Mouse (Mus musculus) CH12.LX (cell line): ENCODE data around the gene Nat8f6. TPM values are rescaled to one million over a fixed set of nuclear protein-coding genes. Genes with fewer than 3 reads are reported as not detected.
"Not testable (repeated sequence)": the region's sequence is repeated elsewhere in the genome, so short reads cannot be mapped to it uniquely, and the experiment has no call there.

ENCODE experiments used
- DNase-seq: peaks from one replicate; pipeline ENCODE4 v3.0.0-alpha.2; 2013; ENCODE audit errors: extremely low read depth
- H3K27ac ChIP-seq: 2 replicates; pipeline ENCODE4 v1.5.1; 2012; ENCODE audit warnings: low read depth, mild to moderate bottlenecking, control low read depth, moderate library complexity; ENCODE audit not compliant: insufficient read depth
- H3K27me3 ChIP-seq: replicated peaks from 2 replicates; pipeline ENCODE3; 2012; ENCODE audit warnings: inconsistent platforms
- H3K36me3 ChIP-seq, 2 experiments: replicated peaks in 1 of 2; 2 replicates each; pipeline versions ENCODE3 to v1.6.1; 2012; ENCODE audit warnings: inconsistent platforms in 1 of 2, low read length in 1 of 2, mild to moderate bottlenecking in 1 of 2, mixed read lengths in 1 of 2, moderate library complexity in 1 of 2; ENCODE audit not compliant: control insufficient read depth in 1 of 2, insufficient read depth in 1 of 2
- H3K4me1 ChIP-seq, 2 experiments: 2 replicates each; pipeline ENCODE4 v1.6.1; 2012; ENCODE audit warnings: inconsistent platforms in 1 of 2, moderate library complexity in 1 of 2; ENCODE audit not compliant: insufficient read depth in 2 of 2, control insufficient read depth in 1 of 2
- H3K4me2 ChIP-seq: 2 replicates; pipeline ENCODE4 v1.6.1; 2012; ENCODE audit warnings: low read depth, mild to moderate bottlenecking, control low read depth; ENCODE audit not compliant: poor library complexity, insufficient read depth, severe bottlenecking
- H3K4me3 ChIP-seq, 3 experiments: fragments of 150-350 bp in 1 of 3; sonication (generic) in 1 of 3; replicated peaks in 1 of 3; 2 replicates each; pipeline versions ENCODE3 to v1.5.1; 2011 to 2012; ENCODE audit warnings: low read depth in 2 of 3, low read length in 2 of 3, mild to moderate bottlenecking in 2 of 3, moderate library complexity in 2 of 3, control low read depth in 1 of 3, improper control_type of control experiment in 1 of 3, inconsistent platforms in 1 of 3, mixed read lengths in 1 of 3; ENCODE audit not compliant: poor library complexity in 1 of 3
- H3K79me2 ChIP-seq: replicated peaks from 2 replicates; pipeline ENCODE4 v1.6.1; 2012; ENCODE audit warnings: mild to moderate bottlenecking, moderate library complexity; ENCODE audit not compliant: control insufficient read depth, poor library complexity, insufficient read depth, severe bottlenecking; ENCODE audit errors: extremely low read depth
- H3K9ac ChIP-seq: 2 replicates; pipeline ENCODE4 v1.6.1; 2012; ENCODE audit warnings: low read depth, mild to moderate bottlenecking, control low read depth, moderate library complexity; ENCODE audit not compliant: insufficient read depth
- H3K9me3 ChIP-seq: replicated peaks from 2 replicates; pipeline ENCODE3; 2012; ENCODE audit warnings: low read length, inconsistent platforms, mixed read lengths
- BHLHE40 ChIP-seq: IDR thresholded peaks from 2 replicates; pipeline ENCODE4 v1.6.1; 2011; ENCODE audit warnings: mild to moderate bottlenecking, low read depth, low read length, improper control_type of control experiment
- CHD1 ChIP-seq: IDR thresholded peaks from 2 replicates; pipeline ENCODE4 v1.6.1; 2012; ENCODE audit warnings: low read depth, low read length, improper control_type of control experiment, inconsistent platforms
- CHD2 ChIP-seq: IDR thresholded peaks from 2 replicates; pipeline ENCODE4 v1.6.1; 2011; ENCODE audit warnings: low read length, improper control_type of control experiment
- E2F4 ChIP-seq: IDR thresholded peaks from 2 replicates; pipeline ENCODE4 v1.6.1; 2011; ENCODE audit warnings: low read depth, low read length, improper control_type of control experiment; ENCODE audit not compliant: insufficient replicate concordance
- ETS1 ChIP-seq: conservative IDR thresholded peaks from 2 replicates; pipeline ENCODE4 v1.6.1; 2012; ENCODE audit warnings: low read depth, mild to moderate bottlenecking, inconsistent platforms, low read length, improper control_type of control experiment, moderate library complexity
- HCFC1 ChIP-seq: IDR thresholded peaks from 2 replicates; pipeline ENCODE4 v1.6.1; 2012; ENCODE audit warnings: low read depth, mild to moderate bottlenecking, inconsistent platforms, low read length, improper control_type of control experiment
- IRF4 ChIP-seq: IDR thresholded peaks from 2 replicates; pipeline ENCODE4 v1.6.1; 2014; ENCODE audit warnings: low read depth, mild to moderate bottlenecking, inconsistent platforms, low read length, improper control_type of control experiment
- JUN ChIP-seq: IDR thresholded peaks from 2 replicates; pipeline ENCODE4 v1.6.1; 2011; ENCODE audit warnings: low read depth, mild to moderate bottlenecking, low read length, improper control_type of control experiment, moderate library complexity; ENCODE audit not compliant: insufficient read depth
- JUND ChIP-seq: conservative IDR thresholded peaks from 2 replicates; pipeline ENCODE4 v1.6.1; 2011; ENCODE audit warnings: low read depth, low read length, improper control_type of control experiment
- MAFK ChIP-seq: IDR thresholded peaks from 2 replicates; pipeline ENCODE4 v1.6.1; 2011; ENCODE audit warnings: low read length, improper control_type of control experiment; ENCODE audit not compliant: insufficient replicate concordance
- MAZ ChIP-seq: IDR thresholded peaks from 2 replicates; pipeline ENCODE4 v1.6.1; 2012; ENCODE audit warnings: low read depth, mild to moderate bottlenecking, inconsistent platforms, low read length, improper control_type of control experiment, moderate library complexity
- NRF1 ChIP-seq: IDR thresholded peaks from 2 replicates; pipeline ENCODE4 v1.6.1; 2014; ENCODE audit warnings: low read depth, mild to moderate bottlenecking, inconsistent platforms, low read length, improper control_type of control experiment, moderate library complexity
- PAX5 ChIP-seq: IDR thresholded peaks from 2 replicates; pipeline ENCODE4 v1.6.1; 2012; ENCODE audit warnings: low read length, inconsistent platforms, mixed read lengths
- POLR2A ChIP-seq: IDR thresholded peaks from 2 replicates; pipeline ENCODE4 v1.6.1; 2011; ENCODE audit warnings: low read depth, mild to moderate bottlenecking, improper control_type of control experiment, low read length
- RAD21 ChIP-seq: IDR thresholded peaks from 2 replicates; pipeline ENCODE4 v1.6.1; 2011; ENCODE audit warnings: low read depth, mild to moderate bottlenecking, low read length, improper control_type of control experiment, moderate library complexity
- SIN3A ChIP-seq: IDR thresholded peaks from 2 replicates; pipeline ENCODE4 v1.6.1; 2012; ENCODE audit warnings: low read length, improper control_type of control experiment, inconsistent platforms
- UBTF ChIP-seq: IDR thresholded peaks from 2 replicates; pipeline ENCODE4 v1.6.1; 2012; ENCODE audit warnings: low read depth, mild to moderate bottlenecking, inconsistent platforms, low read length, improper control_type of control experiment, moderate library complexity
- USF1 ChIP-seq: IDR thresholded peaks from 2 replicates; pipeline ENCODE4 v1.6.1; 2014; ENCODE audit warnings: low read depth, mild to moderate bottlenecking, inconsistent platforms, low read length, improper control_type of control experiment
- USF2 ChIP-seq: conservative IDR thresholded peaks from 2 replicates; pipeline ENCODE4 v1.6.1; 2011; ENCODE audit warnings: low read depth, low read length, improper control_type of control experiment
- ZC3H11A ChIP-seq: IDR thresholded peaks from 2 replicates; pipeline ENCODE4 v1.6.1; 2012; ENCODE audit warnings: low read depth, mild to moderate bottlenecking, inconsistent platforms, low read length, improper control_type of control experiment
- ZKSCAN1 ChIP-seq: IDR thresholded peaks from 2 replicates; pipeline ENCODE4 v1.6.1; 2012; ENCODE audit warnings: low read depth, inconsistent platforms, low read length, improper control_type of control experiment, borderline replicate concordance
- ZNF384 ChIP-seq: IDR thresholded peaks from 2 replicates; pipeline ENCODE4 v1.6.1; 2012; ENCODE audit warnings: low read depth, low read length, improper control_type of control experiment, inconsistent platforms
- dilution Hi-C: fragments of 300-500 bp; cut with MboI; formaldehyde crosslinking; loops from 2 replicates; pipeline ENCODE4 v1.14.3; 2020; ENCODE audit warnings: low sequenced_read_pairs; ENCODE audit not compliant: extremely low pct_unique_long_range_greater_than_20kb, extremely low pct_ligation_motif_present
- in situ Hi-C: fragments of 300-500 bp; cut with MboI; formaldehyde crosslinking; loops from 3 replicates; pipeline ENCODE4 v1.14.3; 2019; ENCODE audit warnings: low sequenced_read_pairs, low pct_ligation_motif_present, low pct_unique_long_range_greater_than_20kb, mixed read lengths
- polyA plus RNA-seq: library from polyadenylated mRNA; unstranded; fragments of >175 nt; gene quantifications from 2 replicates; pipeline ENCODE4 v1.2.1, GENCODE M21; 2012; ENCODE audit warnings: low read depth; ENCODE audit not compliant: insufficient read length
- total RNA-seq, 2 experiments: library from RNA; depleted of rRNA; stranded (reverse); fragments of 300-350 nt in 1 of 2; fragments of >200 nt in 1 of 2; gene quantifications; 2 replicates each; pipeline ENCODE4 v1.2.3; 2012 to 2014

Nat8f6 gene
- total and polyA plus RNA-seq, 3 experiments = not detected

- no peak overlapping the region for H3K4me2 ChIP-seq
- H3K9me3 ChIP-seq = no peaks in the 10 kb centered on the region
- DNase-seq = no peak
- H3K27ac ChIP-seq = no peak overlapping the region
- no peaks in the 10 kb centered on the region for H3K36me3 ChIP-seq
- dilution Hi-C loops = no loop called here
- H3K27me3 ChIP-seq = peaks cover 56% of the 10 kb centered on the region
- TF ChIP-seq MAZ = no peak
- TF ChIP-seq JUND = no peak
- TF ChIP-seq HCFC1 = no peak
- H3K4me1 ChIP-seq = no peaks in the 10 kb centered on the region
- no peaks in the 10 kb centered on the region for H3K79me2 ChIP-seq
- H3K9ac ChIP-seq = no peak overlapping the region
- in situ Hi-C loops = no loop called here
- no peak overlapping the region for H3K4me3 ChIP-seq
These were observed 27.4 kb upstream of the Nat8f6 start for GRCm38 (mm10) chr6:85848140-85848539.

- peaks cover 48% of the 10 kb centered on the region for H3K27me3 ChIP-seq
- no peaks in the 10 kb centered on the region for H3K36me3 ChIP-seq
- in situ Hi-C loops = no loop called here
- no peak overlapping the region for H3K27ac ChIP-seq
- no peak overlapping the region for H3K4me2 ChIP-seq
- no peak for TF ChIP-seq ZNF384
- no peak for TF ChIP-seq UBTF
- no peak for TF ChIP-seq ETS1
- TF ChIP-seq MAFK = no peak
- no peak for TF ChIP-seq CHD2
- no peak for TF ChIP-seq JUN
- no peak for TF ChIP-seq BHLHE40
- TF ChIP-seq USF2 = no peak
- TF ChIP-seq CHD1 = no peak
- TF ChIP-seq ZKSCAN1 = no peak
- no peak for TF ChIP-seq ZC3H11A
- no peak for TF ChIP-seq SIN3A
- no peak for TF ChIP-seq RAD21
- no peak for TF ChIP-seq USF1
- no peak for TF ChIP-seq NRF1
- TF ChIP-seq JUND = no peak
- TF ChIP-seq POLR2A = no peak
- TF ChIP-seq PAX5 = no peak
- TF ChIP-seq E2F4 = no peak
- TF ChIP-seq IRF4 = no peak
- TF ChIP-seq, all 38 proteins: peak for 0
- Histone ChIP-seq H3K9ac (no peak overlapping the region), H3K4me1 (no peaks in the 10 kb centered on the region), H3K4me3 (no peak overlapping the region), H3K79me2 (no peaks in the 10 kb centered on the region), H3K9me3 (no peaks in the 10 kb centered on the region)
- no peak for DNase-seq
- dilution Hi-C loops = no loop called here
These were observed 26.2 kb upstream of the Nat8f6 start for GRCm38 (mm10) chr6:85846921-85847320.

GRCm38 (mm10) chr6:85843677-85844458 is 23.1 kb upstream of the Nat8f6 start:
- dilution Hi-C loops = not testable (repeated sequence)

More at GRCm38 (mm10) chr6:85843677-85844458, 23.1 kb upstream of the Nat8f6 start:
- H3K79me2 ChIP-seq, H3K36me3 ChIP-seq, H3K27ac ChIP-seq, in situ Hi-C loops, H3K4me3 ChIP-seq, H3K9me3 ChIP-seq, H3K9ac ChIP-seq, H3K4me1 ChIP-seq, H3K4me2 ChIP-seq, DNase-seq: not testable (repeated sequence)
- peaks cover 23% of the 10 kb centered on the region for H3K27me3 ChIP-seq
